9 mouse cellular contexts compared by ENCODE assay signal in the genomic region with DNA sequence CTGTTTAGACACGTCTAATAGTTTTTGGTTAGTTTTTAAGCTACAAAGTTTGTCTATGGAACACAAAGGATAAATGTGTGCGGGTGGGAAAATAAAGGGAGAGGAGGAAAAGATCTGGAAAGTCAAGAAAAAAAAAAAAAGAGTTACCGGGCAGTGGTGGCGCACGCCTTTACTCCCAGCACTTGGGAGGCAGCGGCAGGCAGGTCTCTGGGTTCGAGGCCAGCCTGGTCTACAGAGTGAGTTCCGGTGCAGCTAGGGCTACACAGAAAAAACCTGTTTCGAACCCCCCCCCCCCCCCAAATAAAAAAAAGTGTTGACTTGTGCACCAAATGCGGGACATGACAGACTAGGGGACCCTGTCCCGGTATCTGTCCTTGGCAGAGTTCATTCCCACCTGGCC. TPM values are rescaled to one million over a fixed set of nuclear protein-coding genes. Genes with fewer than 3 reads are reported as not detected.
A peak's percentile ranks its signal among the peaks of the same experiment; 100 is the strongest.
DNase-seq lines count a peak whose midpoint lies in the region; ATAC-seq and TF ChIP-seq lines count a peak whose summit lies in the region.
"Had no signal": no experiment of that assay in that cellular context is flagged by ENCODE, and none has a peak within 500 bp of the region (broad histone marks: within the 10 kb centered on the region; RNA-seq: fewer than 3 reads in every experiment).

No protein-coding gene starts in this region.

- TF ChIP-seq POLR2A in kidney, adult 2 months (IDR thresholded peaks at IDR 0.05; ENCODE audit: low read depth, low read length): no peak

- DNase-seq in kidney, adult 2 months: no peak
- DNase-seq in kidney, adult 18-20 months: no peak
- no peak for DNase-seq in midbrain, embryonic 14.5 days
- no peak for DNase-seq in adrenal gland, adult 2 months
- DNase-seq in B cell, adult 2 months: no peak
- DNase-seq in adrenal gland, postnatal 4 days (ENCODE audit: low spot score in 2 of 2): no peak

- H3K27me3 ChIP-seq in kidney, adult 2 months (replicated peaks; ENCODE audit: control insufficient read depth, insufficient read depth, low read length): no peaks in the 10 kb centered on the region
- no peaks in the 10 kb centered on the region for H3K27me3 ChIP-seq in hindbrain, embryonic 15.5 days
- no peaks in the 10 kb centered on the region for H3K27me3 ChIP-seq in midbrain, embryonic 14.5 days (ENCODE audit: control insufficient read depth, insufficient read depth, low read length)
- H3K27me3 ChIP-seq: Patski had no signal

- peaks cover 3% of the 10 kb centered on the region; the same call in 1 of the 2 replicates for H3K4me1 ChIP-seq in kidney, adult 2 months (ENCODE audit: control insufficient read depth, insufficient read depth, low read length)
- peaks cover 6% of the 10 kb centered on the region for H3K4me1 ChIP-seq in brown adipose tissue, adult 24 weeks (ENCODE audit: control insufficient read depth, insufficient read depth, insufficient read length, low read length)
- peaks cover 32% of the 10 kb centered on the region for H3K4me1 ChIP-seq in hindbrain, embryonic 15.5 days (replicated peaks)
- peaks cover 22% of the 10 kb centered on the region for H3K4me1 ChIP-seq in midbrain, embryonic 14.5 days (ENCODE audit: control insufficient read depth, insufficient read depth, low read length)

- H3K9ac ChIP-seq in hindbrain, embryonic 15.5 days: no peak overlapping the region
- peak overlapping the region; percentile 92 for H3K9ac ChIP-seq in midbrain, embryonic 14.5 days (replicated peaks; ENCODE audit: low read length)

- peak overlapping the region; percentile 91 for H3K4me2 ChIP-seq in hindbrain, embryonic 15.5 days
- peak overlapping the region; percentile 90 for H3K4me2 ChIP-seq in midbrain, embryonic 14.5 days (ENCODE audit: low read length)

- TF ChIP-seq CTCF in kidney, adult 2 months (conservative IDR thresholded peaks at IDR 0.05; ENCODE audit: insufficient read depth, insufficient read length, low read depth, low read length): no peak

- H3K27ac ChIP-seq in kidney, adult 2 months (ENCODE audit: insufficient read depth, low read depth, low read length): no peak overlapping the region
- no peak overlapping the region for H3K27ac ChIP-seq in brown adipose tissue, adult 24 weeks (replicated peaks; ENCODE audit: low read depth, low read length)
- H3K27ac ChIP-seq in hindbrain, embryonic 15.5 days (replicated peaks): peak overlapping the region; percentile 95
- peak overlapping the region; percentile 96 for H3K27ac ChIP-seq in midbrain, embryonic 14.5 days (replicated peaks; ENCODE audit: low read depth, low read length)

- no peaks in the 10 kb centered on the region for H3K36me3 ChIP-seq in kidney, adult 2 months (ENCODE audit: control insufficient read depth, insufficient read depth, low read length)
- no peaks in the 10 kb centered on the region for H3K36me3 ChIP-seq in hindbrain, embryonic 15.5 days
- H3K36me3 ChIP-seq in midbrain, embryonic 14.5 days (ENCODE audit: control insufficient read depth, insufficient read depth, low read length): no peaks in the 10 kb centered on the region

- ATAC-seq in hindbrain, embryonic 15.5 days (ENCODE audit: low FRiP score, low read depth): peak; percentile 8
- peak; percentile 21; the same call in 1 of the 2 replicates for ATAC-seq in midbrain, embryonic 14.5 days (ENCODE audit: low FRiP score, low TSS enrichment)

- WGBS in kidney, adult 2 months: 41% methylated on average over 11 of the region's 11 CpGs
- WGBS in hindbrain, embryonic 15.5 days: 34% methylated on average over 11 of the region's 11 CpGs
- WGBS in midbrain, embryonic 14.5 days: 34% methylated on average over 11 of the region's 11 CpGs

- H3K9me3 ChIP-seq in hindbrain, embryonic 15.5 days: no peaks in the 10 kb centered on the region
- H3K9me3 ChIP-seq in midbrain, embryonic 14.5 days (ENCODE audit: control insufficient read depth, low read length): no peaks in the 10 kb centered on the region

- H3K4me3 ChIP-seq in kidney, adult 2 months (ENCODE audit: insufficient read depth, low read depth, low read length): peak overlapping the region; percentile 29
- peak overlapping the region; percentile 96 for H3K4me3 ChIP-seq in brown adipose tissue, adult 24 weeks (ENCODE audit: insufficient read depth, low read depth, low read length)
- H3K4me3 ChIP-seq in hindbrain, embryonic 15.5 days: peak overlapping the region; percentile 81
- H3K4me3 ChIP-seq in midbrain, embryonic 14.5 days (replicated peaks; ENCODE audit: low read depth, low read length): peak overlapping the region; percentile 90

RNA-seq across cellular contexts. Expression of gene Nsmce3, which starts 0.5 kb away (rescaled TPM):
- 3.5 and 4.0 TPM in 2 replicates for polyA plus RNA-seq in kidney, adult 2 months (2012; rRNA removed)
- polyA plus RNA-seq in brown adipose tissue, adult 24 weeks (2012; ENCODE audit: insufficient read depth, insufficient read length, missing spikeins): 2.5 and 2.9 TPM in 2 replicates
- polyA plus RNA-seq in hindbrain, embryonic 15.5 days (2015; fragmentation: Nextera tagmentation; extraction: Ambion mirVana): 10.3 and 11.5 TPM in 2 replicates
- 10.7 and 12.3 TPM in 2 replicates for polyA plus RNA-seq in midbrain, embryonic 14.5 days (2014; fragmentation: Nextera tagmentation; extraction: Ambion mirVana)
- 1 to 10 TPM; 6.4 to 9.7 TPM for total RNA-seq in adrenal gland, adult 2 months (2021)
- polyA plus RNA-seq in adrenal gland, adult 2 months (2012; rRNA removed): 7.1 and 8.6 TPM in 2 replicates
- 10 to 100 TPM; 10.8 to 10.9 TPM for total RNA-seq in adrenal gland, postnatal 4 days (2021)

Comparison
In these comparisons a context has a peak if more than half of its experiments do, and no peak if none do; other contexts are left out.
1. H3K27ac ChIP-seq: peak in hindbrain, embryonic 15.5 days (single experiment) and midbrain, embryonic 14.5 days (single experiment); none in kidney, adult 2 months (single experiment) and brown adipose tissue, adult 24 weeks (single experiment).
2. H3K4me3 ChIP-seq: peak in every context shown above with its lines; median percentile 96 in brown adipose tissue, adult 24 weeks; 90 in midbrain, embryonic 14.5 days; 81 in hindbrain, embryonic 15.5 days; 29 in kidney, adult 2 months.